Mouse (Mus musculus): ENCODE data around the gene Icmt. TPM values are rescaled to one million over a fixed set of nuclear protein-coding genes. Genes with fewer than 3 reads are reported as not detected.

Icmt gene
- total and polyA plus RNA-seq, 3 experiments, result 30.4 to 50.8 TPM; not detected in 1

DNA sequence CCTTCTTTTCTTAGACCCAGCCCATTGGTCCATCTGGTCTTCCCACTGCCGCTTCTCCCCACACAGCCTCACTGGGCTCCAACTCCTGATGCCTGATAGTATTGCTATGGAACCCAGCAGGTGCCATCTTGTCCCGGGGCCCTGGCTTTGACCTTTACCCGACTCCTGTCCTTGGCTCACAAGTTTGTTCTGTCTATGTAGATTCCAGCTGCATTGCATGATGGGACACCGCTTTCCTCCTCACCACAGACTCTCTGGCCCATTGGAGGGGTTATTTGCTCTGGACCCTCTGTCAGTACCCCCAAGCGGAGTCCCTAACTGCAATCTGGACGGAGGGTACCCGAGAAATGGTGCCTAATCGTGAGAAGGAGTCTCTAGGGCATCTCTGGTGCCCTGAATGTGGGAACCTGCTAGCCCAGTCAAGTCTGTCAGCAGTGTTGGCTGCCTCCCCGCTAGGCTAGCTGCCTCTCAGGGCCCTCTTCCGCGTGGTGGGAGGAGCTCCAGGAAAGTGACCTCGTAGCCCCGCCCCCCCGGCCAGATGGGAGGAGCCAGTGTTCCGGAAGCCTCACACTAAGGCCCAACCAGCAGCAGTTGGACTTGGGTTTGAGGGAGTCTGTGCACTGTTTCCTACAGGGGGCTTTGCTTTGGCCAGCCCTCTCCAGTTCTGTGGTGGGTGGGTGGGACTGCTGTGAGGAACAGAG, 43.7 kb downstream of the Icmt start:
- no peaks in the 10 kb centered on the region for H3K79me2 ChIP-seq (ENCODE audit: control insufficient read depth, insufficient read depth, low read length, poor library complexity)
- DNase-seq (ENCODE audit: low read depth, low spot score), result no peak
- TF ChIP-seq MXI1 (IDR thresholded peaks at IDR 0.05; ENCODE audit: low read depth, low read length) (no peak), USF2 (IDR thresholded peaks at IDR 0.05; ENCODE audit: borderline replicate concordance in 1 of 2, insufficient read depth in 1 of 2, low read depth in 1 of 2, low read length in 2 of 2) (no peak), CHD1 (IDR thresholded peaks at IDR 0.05; ENCODE audit: low read depth, low read length) (no peak), MYB (IDR thresholded peaks at IDR 0.05; ENCODE audit: low read depth, low read length) (no peak), TCF12 (IDR thresholded peaks at IDR 0.05; ENCODE audit: low read depth, low read length) (no peak), CHD2 (IDR thresholded peaks at IDR 0.05; ENCODE audit: low read length) (no peak), POLR2AphosphoS2 (IDR thresholded peaks at IDR 0.05; ENCODE audit: low read length) (no peak)
- H3K4me1 ChIP-seq (ENCODE audit: control insufficient read depth in 1 of 2, insufficient read depth in 2 of 2, low read length in 2 of 2), result peaks cover 6 to 15% of the 10 kb centered on the region in 2 experiments; a peak in 3 of 4 replicates
- no peaks in the 10 kb centered on the region for H3K27me3 ChIP-seq (ENCODE audit: control insufficient read depth in 1 of 2, insufficient read depth in 2 of 2, low read length in 2 of 2)
- no peaks in the 10 kb centered on the region for H3K9me3 ChIP-seq (replicated peaks; ENCODE audit: insufficient read depth, low read length)
- no peak overlapping the region for H3K27ac ChIP-seq (ENCODE audit: control insufficient read depth, low read depth, low read length)
- no peak overlapping the region for H3K9ac ChIP-seq (ENCODE audit: control insufficient read depth, low read depth, low read length, poor library complexity, severe bottlenecking)
- no peak overlapping the region for H3K4me3 ChIP-seq (ENCODE audit: control insufficient read depth in 1 of 2, insufficient read depth in 1 of 2, low read depth in 2 of 2, low read length in 2 of 2)
- H3K36me3 ChIP-seq (ENCODE audit: control insufficient read depth in 1 of 2, insufficient read depth in 2 of 2, low read length in 2 of 2), result no peaks in the 10 kb centered on the region

DNA sequence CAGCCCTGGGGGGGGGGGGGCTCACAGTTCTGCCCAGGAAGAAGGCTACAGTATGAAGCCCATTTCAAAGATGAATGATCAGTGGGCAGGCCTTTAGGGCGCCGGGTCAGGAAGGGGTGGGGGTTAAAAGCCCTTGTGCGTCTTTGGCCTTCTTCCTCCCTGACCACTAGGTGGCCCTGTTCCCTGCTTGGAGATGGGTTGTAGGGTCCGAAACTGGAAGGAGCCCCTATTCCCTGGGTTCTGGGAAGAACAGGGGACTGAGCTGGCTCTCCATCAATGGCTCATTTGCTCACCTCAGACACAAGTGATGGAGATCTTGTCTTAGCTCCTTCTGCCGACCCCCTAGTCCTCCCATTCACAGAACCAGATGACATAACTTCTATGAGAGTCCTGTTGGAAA, 46.3 kb downstream of the Icmt start:
- Histone ChIP-seq H3K27ac (ENCODE audit: control insufficient read depth, low read depth, low read length) (no peak overlapping the region), H3K27me3 (ENCODE audit: control insufficient read depth in 1 of 2, insufficient read depth in 2 of 2, low read length in 2 of 2) (no peaks in the 10 kb centered on the region), H3K36me3 (ENCODE audit: control insufficient read depth in 1 of 2, insufficient read depth in 2 of 2, low read length in 2 of 2) (no peaks in the 10 kb centered on the region), H3K4me1 (ENCODE audit: control insufficient read depth in 1 of 2, insufficient read depth in 2 of 2, low read length in 2 of 2) (peaks cover 6 to 15% of the 10 kb centered on the region in 2 experiments; a peak in 3 of 4 replicates), H3K4me3 (ENCODE audit: control insufficient read depth in 1 of 2, insufficient read depth in 1 of 2, low read depth in 2 of 2, low read length in 2 of 2) (no peak overlapping the region), H3K9me3 (replicated peaks; ENCODE audit: insufficient read depth, low read length) (no peaks in the 10 kb centered on the region), H3K79me2 (ENCODE audit: control insufficient read depth, insufficient read depth, low read length, poor library complexity) (no peaks in the 10 kb centered on the region), H3K9ac (ENCODE audit: control insufficient read depth, low read depth, low read length, poor library complexity, severe bottlenecking) (no peak overlapping the region)
- no peak for TF ChIP-seq ZMIZ1 (IDR thresholded peaks at IDR 0.05; ENCODE audit: low read depth, low read length)
- TF ChIP-seq RAD21 (IDR thresholded peaks at IDR 0.05; ENCODE audit: low read depth, low read length), result peak; percentile 65
- no peak for TF ChIP-seq POLR2AphosphoS2 (IDR thresholded peaks at IDR 0.05; ENCODE audit: low read length)
- TF ChIP-seq MEF2A (IDR thresholded peaks at IDR 0.05; ENCODE audit: extremely low read depth, insufficient replicate concordance, low read depth, low read length, poor library complexity, severe bottlenecking), result no peak
- no peak for TF ChIP-seq SIN3A (IDR thresholded peaks at IDR 0.05; ENCODE audit: low read length)
- TF ChIP-seq TCF12 (IDR thresholded peaks at IDR 0.05; ENCODE audit: low read depth, low read length), result no peak
- TF ChIP-seq NRF1 (IDR thresholded peaks at IDR 0.05; ENCODE audit: insufficient read depth, low read depth, low read length, poor library complexity, severe bottlenecking), result no peak
- TF ChIP-seq BHLHE40 (IDR thresholded peaks at IDR 0.05; ENCODE audit: borderline replicate concordance, low read depth, low read length), result no peak
- TF ChIP-seq USF2 (IDR thresholded peaks at IDR 0.05; ENCODE audit: borderline replicate concordance in 1 of 2, insufficient read depth in 1 of 2, low read depth in 1 of 2, low read length in 2 of 2), result no peak
- TF ChIP-seq NELFE (IDR thresholded peaks at IDR 0.05; ENCODE audit: low read depth, low read length), result no peak
- peak; percentile 58 for TF ChIP-seq SMC3 (IDR thresholded peaks at IDR 0.05; ENCODE audit: low read depth, low read length)
- no peak for TF ChIP-seq USF1 (IDR thresholded peaks at IDR 0.05; ENCODE audit: low read depth, low read length)
- peak; percentile 29; the same call in 1 of the 2 replicates for TF ChIP-seq ZC3H11A (IDR thresholded peaks at IDR 0.05; ENCODE audit: low read depth, low read length)
- no peak for TF ChIP-seq CHD2 (IDR thresholded peaks at IDR 0.05; ENCODE audit: low read length)
- TF ChIP-seq ZNF384 (IDR thresholded peaks at IDR 0.05; ENCODE audit: low read depth, low read length), result no peak
- peak; percentile 26; the same call in 1 of the 2 replicates for TF ChIP-seq MAZ (IDR thresholded peaks at IDR 0.05; ENCODE audit: low read depth, low read length)
- no peak for TF ChIP-seq TBP (IDR thresholded peaks at IDR 0.05; ENCODE audit: low read depth, low read length)
- TF ChIP-seq CHD1 (IDR thresholded peaks at IDR 0.05; ENCODE audit: low read depth, low read length), result no peak
- no peak for TF ChIP-seq ZKSCAN1 (IDR thresholded peaks at IDR 0.05; ENCODE audit: low read depth, low read length)
- TF ChIP-seq CTCF (IDR thresholded peaks at IDR 0.05 in 2 of 3, conservative IDR thresholded peaks at IDR 0.05 in 1 of 3; ENCODE audit: control insufficient read depth in 1 of 3, insufficient read depth in 1 of 3, low read depth in 2 of 3, low read length in 3 of 3, poor library complexity in 1 of 3, severe bottlenecking in 1 of 3), result peak; percentile 68 to 86 (median 81)
- no peak for TF ChIP-seq KAT2A (conservative IDR thresholded peaks at IDR 0.05; ENCODE audit: low read depth, low read length)
- TF ChIP-seq HCFC1 (IDR thresholded peaks at IDR 0.05; ENCODE audit: low read depth, low read length), result no peak
- TF ChIP-seq MXI1 (IDR thresholded peaks at IDR 0.05; ENCODE audit: low read depth, low read length), result no peak
- TF ChIP-seq E2F4 (IDR thresholded peaks at IDR 0.05; ENCODE audit: borderline replicate concordance, low read depth, low read length), result no peak
- TF ChIP-seq JUND (IDR thresholded peaks at IDR 0.05; ENCODE audit: low read depth, low read length), result no peak
- peak; percentile 44 for DNase-seq (ENCODE audit: low read depth, low spot score)

All from MEL (cell line).